Mouse (Mus musculus): ENCODE measurements around the gene Cplane1. TPM values are rescaled to one million over a fixed set of nuclear protein-coding genes. Genes with fewer than 3 reads are reported as not detected.

Gene Cplane1
- polyA plus RNA-seq (2012; rRNA removed; ENCODE audit: low replicate concordance), result 2.9 and 3.1 TPM in 2 replicates

GRCm38 (mm10) chr15:8168591-8169265 lies at the start of gene Cplane1:
TSS of gene Cplane1 (plus strand) at chr15:8169106.

Other genes starting within 250 kb of the Cplane1 start
- 7.0 and 10.0 TPM in 2 replicates for gene Wdr70, start 69.9 kb upstream of the Cplane1 start, polyA plus RNA-seq (2012; rRNA removed; ENCODE audit: low replicate concordance)
- 4.6 and 10.7 TPM in 2 replicates for gene Nup155, start 59.8 kb upstream of the Cplane1 start, polyA plus RNA-seq (2012; rRNA removed; ENCODE audit: low replicate concordance)

Data from mammary gland, adult 2 months (tissue).